Mouse (Mus musculus) liver, embryonic 14.5 days (tissue): ENCODE results near the gene Lmna. TPM values are rescaled to one million over a fixed set of nuclear protein-coding genes. Genes with fewer than 3 reads are reported as not detected.
A peak's percentile ranks its signal among the peaks of the same experiment; 100 is the strongest.

Experiments
- ATAC-seq: fragments of 200-750 bp; cut with Nextera tagmentation; 2 replicates; pipeline ENCODE4 v1.8.0; 2017; ENCODE audit warnings: moderate number of reproducible peaks, mild to moderate bottlenecking, moderate library complexity; ENCODE audit not compliant: insufficient read depth
- DNase-seq, 3 experiments: peaks; one replicate each; pipeline ENCODE4 v3.0.0-alpha.2; 2012 to 2013; ENCODE audit warnings: low read depth in 3 of 3, low spot score in 3 of 3
- H3K27ac ChIP-seq: fragments of 300-500 bp; sonication (generic); 2 replicates; pipeline ENCODE4 v1.5.1; 2014; ENCODE audit warnings: moderate library complexity, mild to moderate bottlenecking, control low read depth, inconsistent platforms
- H3K27me3 ChIP-seq: fragments of 300-500 bp; sonication (generic); 2 replicates; pipeline ENCODE4 v1.6.1; 2014; ENCODE audit warnings: mild to moderate bottlenecking, low read length, moderate library complexity; ENCODE audit not compliant: control insufficient read depth, insufficient read depth
- H3K36me3 ChIP-seq: fragments of 300-500 bp; sonication (generic); replicated peaks from 2 replicates; pipeline ENCODE4 v1.6.1; 2014; ENCODE audit warnings: low read depth; ENCODE audit not compliant: control insufficient read depth, insufficient read depth
- H3K4me1 ChIP-seq, 2 experiments: fragments of 200-500 bp in 1 of 2; fragments of 300-500 bp in 1 of 2; sonication (generic) in 1 of 2; replicated peaks; 2 replicates each; pipeline ENCODE4 v1.6.1; 2012 to 2014; ENCODE audit warnings: antibody characterized with exemption in 1 of 2, inconsistent platforms in 1 of 2, low read length in 1 of 2; ENCODE audit not compliant: control insufficient read depth in 2 of 2, insufficient read depth in 2 of 2
- H3K4me2 ChIP-seq: fragments of 300-500 bp; sonication (generic); 2 replicates; pipeline ENCODE4 v1.6.1; 2014; ENCODE audit warnings: low read depth, mild to moderate bottlenecking, control low read depth, moderate library complexity
- H3K4me3 ChIP-seq, 2 experiments: fragments of 200-500 bp in 1 of 2; fragments of 300-500 bp in 1 of 2; sonication (generic) in 1 of 2; 2 replicates each; pipeline ENCODE4 v1.5.1; 2012 to 2014; ENCODE audit warnings: low read depth in 2 of 2, low read length in 2 of 2, mild to moderate bottlenecking in 2 of 2, control low read depth in 1 of 2, inconsistent platforms in 1 of 2, moderate library complexity in 1 of 2; ENCODE audit not compliant: insufficient read depth in 1 of 2
- H3K9ac ChIP-seq: fragments of 300-500 bp; sonication (generic); replicated peaks from 2 replicates; pipeline ENCODE4 v1.6.1; 2014; ENCODE audit warnings: mild to moderate bottlenecking, control low read depth, moderate library complexity
- H3K9me3 ChIP-seq: fragments of 300-500 bp; sonication (generic); 2 replicates; pipeline ENCODE4 v1.6.1; 2016; ENCODE audit warnings: low read length, mixed read lengths; ENCODE audit not compliant: control insufficient read depth
- CTCF ChIP-seq: IDR thresholded peaks from 2 replicates; pipeline ENCODE4 v1.5.1; 2016; ENCODE audit warnings: antibody characterized with exemption, low read depth, control low read depth
- EP300 ChIP-seq: IDR thresholded peaks from 2 replicates; pipeline ENCODE4 v1.6.1; 2016; ENCODE audit warnings: antibody characterized with exemption, low read depth
- WGBS: fragments of 180-500 bp; shearing (Covaris S2); extraction: QIAGEN DNeasy Blood & Tissue Kit; methylation state at CpG from one replicate; pipeline ENCODE4 v1.1.7; 2014; ENCODE audit not compliant: insufficient replicate concordance; 5-methylcytosine and 5-hydroxymethylcytosine counted together
- polyA plus RNA-seq, 2 experiments: library from polyadenylated mRNA; depleted of rRNA in 1 of 2; stranded (reverse) in 1 of 2; unstranded in 1 of 2; fragments of >200 nt; fragmentation: Nextera tagmentation in 1 of 2; extraction: Ambion mirVana in 1 of 2; gene quantifications; 2 replicates each; pipeline versions ENCODE4 v1.2.1 to v1.2.3; 2012 to 2014

Gene Lmna
- polyA plus RNA-seq, 2 experiments = 58.7 to 115 TPM

DNA sequence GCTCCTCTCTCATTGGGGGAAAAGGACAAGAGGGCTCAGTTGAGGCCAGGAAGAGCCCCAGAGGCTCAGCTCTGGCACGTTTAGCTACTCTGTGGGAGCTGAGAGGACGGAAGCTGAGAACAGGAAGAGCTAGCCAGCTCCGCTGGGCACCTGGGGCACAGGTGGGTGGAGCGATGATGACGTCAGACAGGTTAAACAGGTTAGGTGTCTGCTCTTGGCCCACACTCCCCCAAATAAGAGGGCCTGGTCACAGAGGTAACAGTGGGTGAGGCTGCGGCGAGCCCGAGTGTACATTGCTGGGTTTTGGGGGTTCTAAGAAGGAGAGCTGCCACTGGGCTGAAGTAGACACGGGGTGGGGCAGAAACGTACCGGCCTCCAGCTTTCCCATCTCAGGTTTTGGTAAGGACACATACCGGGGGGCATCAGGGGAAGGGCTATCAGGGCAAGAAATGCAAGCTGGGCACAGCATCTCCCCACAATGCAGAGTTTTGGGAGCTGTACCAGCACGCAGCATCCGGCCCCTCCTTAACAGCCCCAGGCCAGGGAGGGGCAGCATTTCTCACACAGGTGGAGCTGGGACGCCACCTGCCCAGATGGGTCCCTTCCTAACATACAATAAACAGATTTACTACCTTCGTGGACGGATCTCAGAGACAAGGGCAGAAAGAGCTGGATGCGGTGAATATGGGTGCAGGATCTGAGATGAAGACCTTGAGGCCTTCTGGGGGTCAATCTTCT lies 38.6 kb upstream of the Lmna start, which contains the start of gene Rab25:
Gene Rab25 (minus strand): TSS at position 121 of the 738 bp plus-strand sequence.
- Histone ChIP-seq H3K27ac (no peak within 1 kb of the TSS), H3K4me3 (no peak within 1 kb of the TSS), H3K9me3 (no peaks in the 10 kb centered on the region), H3K4me2 (no peak within 1 kb of the TSS), H3K36me3 (no peaks in the 10 kb centered on the region), H3K27me3 (no peaks in the 10 kb centered on the region), H3K9ac (no peak within 1 kb of the TSS), H3K4me1 (peaks cover 12 to 21% of the 10 kb centered on the region in 2 experiments)
- TF ChIP-seq CTCF (no peak), EP300 (no peak)
- DNase-seq (no peak), ATAC-seq (no peak)
- 75% methylated on average over 18 of the region's 18 CpGs for WGBS

DNA sequence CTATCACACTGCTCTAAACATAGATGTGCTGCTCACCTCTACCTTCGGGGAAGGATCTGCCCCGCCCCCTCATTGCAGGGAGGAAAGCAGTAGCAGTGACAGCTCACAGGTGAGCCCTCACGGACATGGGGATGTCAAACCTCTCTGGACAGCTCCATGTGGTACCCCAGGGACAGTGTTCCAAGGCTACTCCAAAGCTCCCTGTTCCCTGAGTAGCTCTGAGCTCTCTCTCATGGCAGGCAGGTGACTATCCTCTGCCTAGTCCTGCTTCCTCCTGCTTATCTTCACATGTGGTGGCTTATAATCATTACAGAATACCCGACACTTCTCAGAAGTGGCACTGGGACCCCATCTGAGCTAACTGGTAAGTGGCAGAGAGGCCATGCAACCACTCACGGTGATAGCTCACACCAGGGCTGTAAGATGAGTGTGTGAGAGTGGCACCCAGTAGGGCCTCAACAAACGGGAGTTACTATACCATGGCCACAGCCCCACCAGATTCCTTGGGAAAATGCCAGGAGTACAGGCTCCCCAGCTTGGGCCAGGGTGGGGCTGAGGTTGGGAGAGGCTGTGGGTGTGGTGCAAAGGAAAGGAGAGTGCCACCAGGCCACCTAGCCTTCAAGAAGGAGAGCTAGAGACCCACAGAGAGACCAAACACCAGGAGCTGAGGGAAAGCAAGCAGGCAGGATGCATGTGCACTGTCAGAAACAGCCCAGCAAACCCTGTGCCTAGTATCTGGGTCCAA lies 37.1 kb upstream of the Lmna start:
- Histone ChIP-seq H3K27ac (no peak overlapping the region), H3K4me1 (peaks cover 7 to 18% of the 10 kb centered on the region in 2 experiments), H3K36me3 (no peaks in the 10 kb centered on the region), H3K4me2 (no peak overlapping the region), H3K27me3 (no peaks in the 10 kb centered on the region), H3K9ac (no peak overlapping the region), H3K9me3 (no peaks in the 10 kb centered on the region), H3K4me3 (no peak overlapping the region)
- no peak for TF ChIP-seq EP300
- TF ChIP-seq CTCF = no peak
- no peak for ATAC-seq
- WGBS = 37% methylated on average over 6 of the region's 6 CpGs
- DNase-seq = no peak

DNA sequence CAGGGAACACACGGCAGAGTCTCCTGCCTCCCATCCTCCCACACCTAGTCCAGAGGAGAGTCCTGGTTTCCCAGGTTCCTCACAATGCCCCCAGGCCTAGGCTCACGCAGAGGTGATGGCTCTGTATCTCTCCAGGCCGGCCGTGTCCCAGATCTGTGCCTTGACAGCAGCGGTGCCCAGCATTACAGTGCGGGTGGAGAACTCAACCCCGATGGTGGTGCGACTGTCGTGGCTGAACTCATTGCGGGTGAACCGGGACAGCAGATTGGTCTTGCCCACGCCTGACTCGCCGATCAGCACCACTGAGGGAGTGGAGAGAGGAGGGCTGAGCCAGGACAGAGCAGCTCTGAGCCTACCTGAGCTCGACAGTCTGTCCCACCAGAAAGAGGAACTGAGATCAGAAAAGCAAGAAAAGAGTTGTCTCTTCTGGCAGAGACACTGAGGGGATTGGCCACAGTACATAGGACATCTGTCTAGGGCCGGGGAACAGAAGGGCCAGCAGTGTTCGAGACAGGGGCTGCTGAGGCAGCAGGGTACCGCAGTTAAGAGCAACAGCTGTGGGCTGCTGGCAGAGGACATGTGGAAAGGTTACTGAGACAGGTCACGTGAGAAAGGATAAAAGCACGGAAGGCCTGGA lies 35.3 kb upstream of the Lmna start:
- TF ChIP-seq CTCF (no peak), EP300 (no peak)
- H3K9ac ChIP-seq = no peak overlapping the region
- H3K9me3 ChIP-seq = no peaks in the 10 kb centered on the region
- no peak overlapping the region for H3K4me2 ChIP-seq
- H3K27ac ChIP-seq = no peak overlapping the region
- no peak overlapping the region for H3K4me3 ChIP-seq
- H3K36me3 ChIP-seq = no peaks in the 10 kb centered on the region
- 47% methylated on average over 20 of the region's 20 CpGs for WGBS
- DNase-seq = no peak
- H3K27me3 ChIP-seq = no peaks in the 10 kb centered on the region
- peaks cover 3 to 13% of the 10 kb centered on the region in 2 experiments; a peak in 1 of 4 replicates for H3K4me1 ChIP-seq
- ATAC-seq = no peak

DNA sequence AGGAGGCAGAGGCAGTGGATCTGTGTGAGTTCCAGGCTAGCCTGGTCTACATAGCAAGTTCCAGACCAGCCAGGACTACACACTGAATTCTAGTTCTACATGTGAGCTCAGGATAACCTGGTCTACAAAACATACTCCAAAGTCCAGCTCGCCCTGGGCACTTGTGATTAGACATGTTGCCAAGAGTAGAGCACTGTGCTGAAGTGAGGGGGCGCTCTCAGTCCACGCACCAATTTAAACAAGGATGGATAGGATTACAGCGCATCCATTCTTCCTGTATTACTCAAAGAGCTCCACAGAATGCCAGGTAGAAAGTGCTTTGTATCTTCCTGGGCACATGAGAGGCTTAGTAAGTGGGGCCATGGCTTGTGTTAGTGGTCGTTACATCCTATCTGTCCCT lies 34.8 kb upstream of the Lmna start:
- H3K9ac ChIP-seq = no peak overlapping the region
- H3K4me1 ChIP-seq = peaks cover 3 to 13% of the 10 kb centered on the region in 2 experiments; a peak in 1 of 4 replicates
- DNase-seq (no peak), ATAC-seq (peak; percentile 40; the same call in 1 of the 2 replicates)
- no peak for TF ChIP-seq EP300
- peak; percentile 72 for TF ChIP-seq CTCF
- no peak overlapping the region for H3K4me2 ChIP-seq
- no peaks in the 10 kb centered on the region for H3K9me3 ChIP-seq
- 34% methylated on average over 5 of the region's 5 CpGs for WGBS
- no peaks in the 10 kb centered on the region for H3K27me3 ChIP-seq
- no peaks in the 10 kb centered on the region for H3K36me3 ChIP-seq
- H3K4me3 ChIP-seq = no peak overlapping the region
- H3K27ac ChIP-seq = no peak overlapping the region
